Mouse (Mus musculus) monocyte, adult 2 months (primary cell): ENCODE results near the gene Lao1.

Experiments used
- DNase-seq, 2 experiments: peaks; one replicate each; pipeline ENCODE4 v3.0.0; 2022; ENCODE audit warnings: low spot score in 2 of 2, low read depth in 1 of 2

Lao1 gene

GRCm38 (mm10) chr4:119014997-119015396 is 53.6 kb downstream of the Lao1 start:
- DNase-seq = no peak

DNA sequence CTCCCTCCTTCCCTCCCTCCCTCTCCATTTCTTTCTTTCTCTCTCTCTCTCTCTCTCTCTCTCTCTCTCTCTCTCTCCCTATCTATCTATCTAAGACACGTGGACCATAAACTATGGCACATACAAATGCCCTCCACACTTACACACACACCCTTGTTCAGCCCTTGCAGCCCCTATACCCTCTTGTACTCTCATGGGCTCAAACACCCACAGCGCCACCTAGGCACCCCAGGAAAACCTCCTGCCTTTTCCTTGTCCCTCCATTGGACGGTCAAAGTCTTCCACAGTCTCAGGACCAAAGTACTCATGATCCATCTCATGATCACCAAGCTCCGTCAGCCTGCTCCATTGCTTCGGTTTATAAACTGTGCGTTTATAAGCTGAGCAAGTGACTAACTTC is 54.2 kb downstream of the Lao1 start:
- no peak for DNase-seq

DNA sequence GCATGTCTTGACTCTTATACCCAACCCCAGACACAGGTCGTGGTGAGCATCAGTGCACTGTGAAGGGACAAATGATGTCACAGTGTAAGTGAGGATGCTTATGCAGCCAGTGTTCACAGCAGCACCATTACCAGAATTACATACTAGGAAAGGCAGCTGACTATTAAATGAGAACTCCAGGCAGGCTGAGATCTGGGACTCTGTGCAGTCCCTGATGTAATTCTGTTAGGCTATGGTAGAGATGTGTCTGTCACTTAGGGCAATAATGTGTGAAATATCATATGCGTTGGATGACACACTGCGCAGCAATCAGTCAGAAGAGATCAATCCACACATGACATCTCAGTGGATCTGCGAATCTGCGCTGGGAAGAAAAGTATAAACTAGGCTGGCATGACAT is 55.7 kb downstream of the Lao1 start:
- DNase-seq = no peak
